Mouse (Mus musculus) ovary, postnatal 10 days (tissue): Measurements from ENCODE around the gene Pard3b.

ENCODE experiments used
- DNase-seq: peaks from one replicate; pipeline ENCODE4 v3.0.0; 2022; ENCODE audit warnings: low spot score

Pard3b gene

GRCm38 (mm10) chr1:62636906-62637673 lies 998.5 kb downstream of the Pard3b start:
- DNase-seq = no peak

- DNase-seq = no peak
Measured at GRCm38 (mm10) chr1:62639012-62639411, 1000.4 kb downstream of the Pard3b start.

GRCm38 (mm10) chr1:62639440-62639839 lies 1000.8 kb downstream of the Pard3b start:
- no peak for DNase-seq

GRCm38 (mm10) chr1:62644631-62645278 lies 1006.1 kb downstream of the Pard3b start:
- no peak for DNase-seq

- DNase-seq = no peak
Measured at GRCm38 (mm10) chr1:62646812-62647211, 1008.2 kb downstream of the Pard3b start.

- DNase-seq = no peak
Measured at GRCm38 (mm10) chr1:62648116-62648515, 1009.5 kb downstream of the Pard3b start.

- no peak for DNase-seq
Measured at GRCm38 (mm10) chr1:62648591-62648990, 1010.0 kb downstream of the Pard3b start.

GRCm38 (mm10) chr1:62650491-62650890 lies 1011.9 kb downstream of the Pard3b start:
- no peak for DNase-seq

- DNase-seq = no peak
Measured at GRCm38 (mm10) chr1:62654436-62654835, 1015.8 kb downstream of the Pard3b start.

- DNase-seq = no peak
Measured at GRCm38 (mm10) chr1:62664960-62665645, 1026.5 kb downstream of the Pard3b start.

- no peak for DNase-seq
Measured at GRCm38 (mm10) chr1:62665771-62666730, 1027.4 kb downstream of the Pard3b start.

- DNase-seq = no peak
Measured at GRCm38 (mm10) chr1:62666780-62667179, 1028.2 kb downstream of the Pard3b start.

GRCm38 (mm10) chr1:62678611-62679344 lies 1040.2 kb downstream of the Pard3b start:
- DNase-seq = no peak

GRCm38 (mm10) chr1:62679466-62679865 lies 1040.8 kb downstream of the Pard3b start:
- DNase-seq = no peak

- DNase-seq = no peak
Measured at GRCm38 (mm10) chr1:62682456-62683385, 1044.1 kb downstream of the Pard3b start.

GRCm38 (mm10) chr1:62683498-62683897 lies 1044.9 kb downstream of the Pard3b start:
- DNase-seq = no peak

GRCm38 (mm10) chr1:62687511-62687910 lies 1048.9 kb downstream of the Pard3b start:
- no peak for DNase-seq

- DNase-seq = no peak
Measured at GRCm38 (mm10) chr1:62691175-62691574, 1052.6 kb downstream of the Pard3b start.
